Mouse (Mus musculus) neutrophil, adult 5-6 weeks (primary cell): Measurements from ENCODE around the gene Nup50. TPM values are rescaled to one million over a fixed set of nuclear protein-coding genes. Genes with fewer than 3 reads are reported as not detected.
A peak's percentile ranks its signal among the peaks of the same experiment; 100 is the strongest.

Source experiments
- ATAC-seq: fragments of 151-379, 151-347 bp; 2 replicates; pipeline ENCODE4 v1.8.0; 2017; ENCODE audit warnings: mild to moderate bottlenecking, moderate TSS enrichment; ENCODE audit not compliant: insufficient number of reproducible peaks, poor library complexity, low FRiP score, severe bottlenecking; ENCODE audit errors: extremely low read depth
- total RNA-seq: library from RNA; stranded (forward); fragments of 200-1000 nt; gene quantifications from 2 replicates; pipeline ENCODE4 v1.2.3, GENCODE M21; 2017

Nup50 gene
- total RNA-seq, 1 experiment from 2014 or later = 38.1 TPM

DNA sequence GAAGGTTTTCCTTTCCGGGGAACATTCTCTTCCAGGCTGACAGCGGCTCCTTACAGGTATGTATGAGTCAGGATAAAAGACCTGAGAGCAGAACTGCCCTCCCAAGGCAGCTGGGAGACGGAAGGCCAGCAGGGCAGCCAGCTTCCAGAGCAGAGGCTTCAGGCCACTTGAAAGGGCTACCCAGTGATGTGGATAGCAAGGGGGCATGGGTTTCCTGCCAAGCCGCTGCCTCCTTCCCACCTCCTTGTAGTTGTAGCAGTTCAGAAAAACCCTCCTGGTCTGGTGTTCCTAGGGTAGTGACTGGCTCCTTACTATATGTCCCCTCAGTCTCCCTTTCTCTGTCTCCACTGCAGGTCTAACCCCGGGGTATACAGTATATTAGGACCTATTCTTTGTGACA, 21.1 kb downstream of the Nup50 start:
- ATAC-seq = no peak

- no peak for ATAC-seq
These were observed 25.8 kb downstream of the Nup50 start for GRCm38 (mm10) chr15:84948990-84949389.

- ATAC-seq = no peak
These were observed 26.8 kb downstream of the Nup50 start for GRCm38 (mm10) chr15:84950053-84950452.

DNA sequence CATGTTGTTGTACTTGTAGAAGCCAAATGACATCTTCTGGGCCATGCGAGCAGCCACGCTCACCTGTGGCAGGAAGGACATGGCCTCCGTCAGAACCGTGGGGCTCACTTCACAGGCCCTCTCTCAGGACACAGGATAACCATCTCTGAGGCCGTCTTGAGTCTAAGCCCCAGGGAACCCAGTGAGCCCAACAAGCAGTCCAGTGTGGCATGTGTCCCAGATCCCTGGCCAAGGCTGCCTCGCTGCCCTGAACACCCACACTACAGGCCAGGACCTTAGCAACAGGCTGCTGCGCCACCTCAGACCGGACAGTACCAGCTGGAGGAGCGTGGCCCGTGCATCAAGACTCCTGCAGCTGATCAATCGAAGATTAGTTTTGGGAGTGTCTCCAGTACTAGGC, 30.0 kb downstream of the Nup50 start:
- no peak for ATAC-seq

GRCm38 (mm10) chr15:84957851-84958250, 34.6 kb downstream of the Nup50 start:
- ATAC-seq = no peak

DNA sequence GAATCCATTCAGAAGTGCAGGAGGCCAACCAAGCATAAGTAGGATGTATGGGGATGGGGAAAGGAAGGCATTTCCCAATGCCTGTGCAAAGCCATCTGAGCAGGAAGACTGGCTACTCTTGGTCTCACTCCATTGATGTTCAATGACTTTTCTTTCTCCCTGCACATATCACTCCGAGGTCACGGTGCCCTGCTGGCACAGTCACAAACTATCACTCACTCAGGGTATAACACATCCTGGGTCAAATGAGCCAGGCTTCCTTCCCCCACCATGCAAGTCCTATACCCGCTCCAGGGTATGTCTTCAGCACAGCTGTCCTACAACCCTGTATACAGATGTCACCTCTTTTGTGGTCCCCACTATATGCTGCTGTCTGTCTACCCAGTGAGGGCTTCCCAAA, 35.1 kb downstream of the Nup50 start:
- ATAC-seq = no peak

GRCm38 (mm10) chr15:84959891-84960290, 36.7 kb downstream of the Nup50 start:
- ATAC-seq = no peak

GRCm38 (mm10) chr15:84960692-84961091, 37.5 kb downstream of the Nup50 start:
- no peak for ATAC-seq

DNA sequence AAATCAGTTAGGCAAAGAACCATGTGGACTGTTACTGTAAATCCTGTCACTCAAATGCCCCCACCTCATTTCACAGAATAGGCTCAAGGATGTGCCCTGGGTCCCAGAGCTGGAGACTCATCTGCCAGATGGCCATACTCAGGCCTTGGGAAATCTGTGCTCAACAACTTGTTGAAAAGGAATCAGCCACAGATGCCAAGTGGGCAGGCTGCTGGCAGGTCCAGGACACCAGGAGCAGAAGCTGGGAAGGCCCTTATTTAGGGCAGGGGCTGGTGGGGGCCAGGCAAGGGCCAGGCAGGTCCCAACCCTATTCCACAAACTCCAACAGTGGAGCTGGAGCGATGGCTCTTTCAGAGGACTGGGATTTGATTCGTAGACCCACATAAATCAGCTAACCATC, 39.3 kb downstream of the Nup50 start:
- no peak for ATAC-seq

DNA sequence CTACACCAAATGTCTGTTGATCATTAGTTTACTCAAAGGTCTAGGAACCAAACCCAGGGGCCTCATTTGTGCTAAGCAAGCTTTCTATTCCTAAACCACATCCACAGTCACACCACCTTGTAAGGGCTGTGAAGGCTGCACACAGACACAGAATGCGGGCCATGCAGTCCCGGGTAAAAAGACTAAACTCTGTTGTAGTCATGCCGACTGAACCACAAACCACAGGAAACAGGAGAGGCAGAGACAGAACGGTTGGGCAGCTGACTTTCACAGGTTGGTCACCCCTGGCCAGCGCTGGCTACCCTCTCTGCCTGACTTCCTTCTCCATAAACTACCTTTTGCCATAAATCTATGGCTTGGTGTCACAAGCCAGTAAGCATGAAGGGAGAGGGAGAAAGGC, 41.6 kb downstream of the Nup50 start:
- no peak for ATAC-seq

DNA sequence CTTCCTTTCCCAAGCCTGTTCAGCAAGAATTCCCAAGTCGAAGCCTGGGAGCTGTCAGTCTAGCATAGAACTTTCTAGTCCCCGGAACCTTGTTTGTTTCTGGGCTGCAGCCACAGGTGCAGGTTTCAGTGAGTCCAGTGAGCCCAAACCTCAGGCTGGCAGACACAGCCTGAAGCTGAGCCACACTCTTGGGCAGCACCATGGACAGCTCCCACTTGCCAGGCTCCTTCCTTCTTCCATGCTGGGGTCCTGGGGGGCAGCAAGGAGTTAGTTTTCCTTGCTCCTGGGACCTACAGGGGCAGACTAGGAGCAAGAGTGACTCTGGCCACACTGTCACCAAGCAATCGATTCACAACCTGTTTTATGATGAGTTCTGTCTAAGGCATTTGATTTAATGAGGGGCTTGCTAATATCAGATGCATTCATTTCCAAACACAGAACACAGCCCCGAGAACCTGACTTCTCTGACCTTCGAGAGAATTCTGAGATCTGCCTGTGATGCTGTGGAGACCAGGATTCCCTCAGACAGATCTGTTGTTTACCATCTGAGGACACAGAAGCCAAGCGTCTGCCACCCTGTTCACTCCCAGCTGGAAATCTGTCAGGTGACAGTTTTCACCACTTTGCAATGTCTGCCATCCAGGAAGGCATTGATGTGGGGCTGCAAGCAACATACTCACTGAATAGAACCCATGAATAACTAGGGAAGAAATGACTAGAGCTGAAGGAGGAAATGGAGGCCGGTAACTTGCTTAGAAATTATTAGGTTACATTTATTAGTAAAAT, 42.6 kb downstream of the Nup50 start:
- ATAC-seq = no peak

GRCm38 (mm10) chr15:84968534-84968933, 45.3 kb downstream of the Nup50 start:
- ATAC-seq = peak; percentile 20; the same call in 1 of the 2 replicates

- no peak for ATAC-seq
These were observed 49.8 kb downstream of the Nup50 start for GRCm38 (mm10) chr15:84972860-84973543.

- ATAC-seq = no peak
These were observed 50.3 kb downstream of the Nup50 start for GRCm38 (mm10) chr15:84973544-84973871.

GRCm38 (mm10) chr15:84975729-84976128, 52.5 kb downstream of the Nup50 start:
- ATAC-seq = no peak

GRCm38 (mm10) chr15:84981609-84982313, 58.5 kb downstream of the Nup50 start:
- no peak for ATAC-seq

DNA sequence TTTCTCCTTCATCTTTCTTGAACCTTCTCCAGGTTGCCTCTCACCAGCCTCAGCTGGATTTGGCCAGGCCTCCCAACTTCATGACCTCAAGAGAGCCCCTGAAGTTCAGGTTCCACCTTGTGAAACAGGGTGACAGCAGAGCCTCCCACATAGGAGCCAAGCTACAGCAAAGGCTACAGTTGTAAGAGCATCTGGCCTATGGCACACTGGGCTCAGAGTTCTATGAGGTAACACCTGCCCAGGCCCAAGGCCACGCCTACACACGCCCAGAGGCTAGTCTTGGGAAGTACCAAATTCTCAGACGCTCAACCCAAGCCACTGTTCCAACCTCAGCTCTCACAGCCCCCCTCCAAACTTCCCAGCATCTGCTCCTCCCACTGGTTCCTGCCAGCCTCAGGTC, 59.7 kb downstream of the Nup50 start:
- ATAC-seq = no peak

GRCm38 (mm10) chr15:84983721-84984120, 60.5 kb downstream of the Nup50 start:
- no peak for ATAC-seq

DNA sequence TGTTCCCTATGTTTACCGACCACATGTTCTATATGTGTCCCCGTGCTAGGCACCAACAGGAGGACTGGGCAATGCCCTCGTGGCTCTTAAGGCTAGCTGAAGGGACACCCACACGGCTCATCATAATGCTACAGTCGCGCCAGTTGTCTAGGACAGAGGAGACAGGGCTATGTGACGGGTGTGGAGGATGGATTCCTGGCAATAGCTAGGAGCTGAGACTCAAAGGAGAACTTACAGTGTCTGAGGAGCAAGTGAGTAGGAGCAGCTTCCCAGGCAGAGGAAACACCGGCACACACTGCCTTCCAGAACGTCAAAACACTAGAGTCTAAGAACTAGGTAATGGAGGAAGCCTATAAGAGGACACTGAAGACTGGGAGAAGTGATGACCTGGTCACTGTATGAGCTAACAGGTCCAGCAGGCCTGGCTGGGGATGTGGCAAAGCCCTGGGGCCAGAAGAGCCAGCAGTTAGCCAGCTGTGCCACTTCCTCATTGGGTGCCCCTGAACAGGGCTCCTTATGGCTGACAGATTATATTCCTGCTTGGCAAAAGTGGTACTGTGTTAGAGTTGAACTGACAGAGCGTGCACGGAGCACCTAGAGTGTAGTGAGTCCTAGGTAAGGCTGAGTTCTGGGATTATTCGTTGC, 62.4 kb downstream of the Nup50 start:
- no peak for ATAC-seq
